Mouse (Mus musculus): ENCODE measurements around the gene Btbd35f26. TPM values are rescaled to one million over a fixed set of nuclear protein-coding genes. Genes with fewer than 3 reads are reported as not detected.
"Not testable (repeated sequence)": the region's sequence is repeated elsewhere in the genome, so short reads cannot be mapped to it uniquely, and the experiment has no call there.

Btbd35f26 gene
- polyA plus RNA-seq (2014; fragmentation: Nextera tagmentation; extraction: Ambion mirVana) = not detected in 2 replicates

- H3K9me3 ChIP-seq (replicated peaks; ENCODE audit: control insufficient read depth, low read length); ATAC-seq (replicated peaks; ENCODE audit: insufficient number of reproducible peaks, low FRiP score, low TSS enrichment); H3K36me3 ChIP-seq (ENCODE audit: control insufficient read depth, insufficient read depth, low read length); H3K4me1 ChIP-seq (ENCODE audit: control insufficient read depth, insufficient read depth, low read length); H3K27me3 ChIP-seq (ENCODE audit: control insufficient read depth, insufficient read depth, low read length); H3K9ac ChIP-seq (ENCODE audit: low read depth, low read length); H3K4me3 ChIP-seq (ENCODE audit: low read depth, low read length); H3K4me2 ChIP-seq; H3K27ac ChIP-seq (ENCODE audit: low read depth, low read length): not testable (repeated sequence)
- WGBS (ENCODE audit: insufficient replicate concordance) = no CpG with 5 or more reads among the region's 4 CpGs
Measured at GRCm38 (mm10) chrX:31336154-31336553, at the start of gene Btbd35f26. Btbd35f26 (plus strand) TSS chrX:31336454.

- not testable (repeated sequence) for H3K27ac ChIP-seq (ENCODE audit: low read depth, low read length); H3K36me3 ChIP-seq (ENCODE audit: control insufficient read depth, insufficient read depth, low read length); H3K9me3 ChIP-seq (replicated peaks; ENCODE audit: control insufficient read depth, low read length); H3K9ac ChIP-seq (ENCODE audit: low read depth, low read length); H3K27me3 ChIP-seq (ENCODE audit: control insufficient read depth, insufficient read depth, low read length); H3K4me1 ChIP-seq (ENCODE audit: control insufficient read depth, insufficient read depth, low read length); H3K4me3 ChIP-seq (ENCODE audit: low read depth, low read length); H3K4me2 ChIP-seq; ATAC-seq (replicated peaks; ENCODE audit: insufficient number of reproducible peaks, low FRiP score, low TSS enrichment)
- 63% methylated on average over 1 of the region's 4 CpGs for WGBS (ENCODE audit: insufficient replicate concordance)
Measured at GRCm38 (mm10) chrX:31341924-31342323, 5.7 kb downstream of the Btbd35f26 start.

GRCm38 (mm10) chrX:31383818-31384217 lies 47.6 kb downstream of the Btbd35f26 start, which contains the start of gene Btbd35f19:
Btbd35f19 (minus strand) TSS chrX:31383918.
- not testable (repeated sequence) for H3K4me1 ChIP-seq (ENCODE audit: control insufficient read depth, insufficient read depth, low read length); H3K4me3 ChIP-seq (ENCODE audit: low read depth, low read length); H3K4me2 ChIP-seq; H3K27me3 ChIP-seq (ENCODE audit: control insufficient read depth, insufficient read depth, low read length); H3K9me3 ChIP-seq (replicated peaks; ENCODE audit: control insufficient read depth, low read length); H3K36me3 ChIP-seq (ENCODE audit: control insufficient read depth, insufficient read depth, low read length); H3K27ac ChIP-seq (ENCODE audit: low read depth, low read length); H3K9ac ChIP-seq (ENCODE audit: low read depth, low read length); ATAC-seq (replicated peaks; ENCODE audit: insufficient number of reproducible peaks, low FRiP score, low TSS enrichment)
- no CpG with 5 or more reads among the region's 4 CpGs for WGBS (ENCODE audit: insufficient replicate concordance)

Other genes starting within 250 kb of the Btbd35f26 start
- gene Btbd35f29, start 218.8 kb upstream of the Btbd35f26 start, polyA plus RNA-seq (2014; fragmentation: Nextera tagmentation; extraction: Ambion mirVana) = not detected in 2 replicates
- not detected in 2 replicates for gene Spin2f, start 82.6 kb upstream of the Btbd35f26 start, polyA plus RNA-seq (2014; fragmentation: Nextera tagmentation; extraction: Ambion mirVana)
- gene Btbd35f19, start 47.5 kb downstream of the Btbd35f26 start, polyA plus RNA-seq (2014; fragmentation: Nextera tagmentation; extraction: Ambion mirVana) = not detected in 2 replicates
- not detected in 2 replicates for gene Gm21883, start 237.8 kb downstream of the Btbd35f26 start, polyA plus RNA-seq (2014; fragmentation: Nextera tagmentation; extraction: Ambion mirVana)